Mouse (Mus musculus): ENCODE measurements around the gene Fastkd5.

GRCm38 (mm10) chr2:130582552-130582951 is 47.3 kb downstream of the Fastkd5 start, which contains the start of gene Avp:
- TF ChIP-seq CTCF (IDR thresholded peaks at IDR 0.05; ENCODE audit: extremely low read depth, insufficient read depth, low read length) (no peak), POLR2A (IDR thresholded peaks at IDR 0.05; ENCODE audit: extremely low read depth, insufficient read depth, low read length) (no peak)
